Mouse (Mus musculus): ENCODE data around the gene Olfr173. TPM values are rescaled to one million over a fixed set of nuclear protein-coding genes. Genes with fewer than 3 reads are reported as not detected.

The Olfr173 gene
- not detected in 2 replicates for polyA plus RNA-seq (2012; rRNA removed)

DNA sequence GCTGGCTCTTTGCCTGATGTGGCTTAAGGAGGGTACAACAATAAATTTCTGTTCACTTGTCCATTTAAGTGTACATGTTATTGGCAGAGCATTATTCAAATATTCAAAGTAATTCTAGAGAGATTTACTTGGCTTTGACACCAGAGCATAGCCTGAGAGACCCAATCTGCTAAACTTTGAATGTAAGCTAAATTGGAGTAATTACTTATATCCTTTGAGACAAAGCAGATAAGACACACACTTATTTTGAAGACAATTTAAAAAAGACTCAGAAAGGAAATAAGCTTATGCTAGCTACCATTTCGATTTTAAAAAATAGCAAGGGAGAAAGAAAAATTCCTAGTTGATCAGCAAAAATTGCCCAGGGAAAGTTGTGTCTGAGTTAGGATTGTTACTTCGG, at the start of gene Olfr173:
Gene Olfr173 (minus strand): TSS at position 101 of the 400 bp plus-strand sequence.
- DNase-seq = no peak
- no peak for TF ChIP-seq POLR2A (IDR thresholded peaks at IDR 0.05; ENCODE audit: borderline replicate concordance, extremely low read depth, low read depth, low read length)
- TF ChIP-seq CTCF (IDR thresholded peaks at IDR 0.05; ENCODE audit: insufficient read depth, low read length) = no peak
- WGBS = 55% methylated on average over 2 of the region's 2 CpGs
- Histone ChIP-seq H3K4me1 (ENCODE audit: control insufficient read depth, insufficient read depth, low read length) (no peaks in the 10 kb centered on the region), H3K4me3 (replicated peaks; ENCODE audit: extremely low read depth, low read depth, low read length) (no peak within 1 kb of the TSS)

DNA sequence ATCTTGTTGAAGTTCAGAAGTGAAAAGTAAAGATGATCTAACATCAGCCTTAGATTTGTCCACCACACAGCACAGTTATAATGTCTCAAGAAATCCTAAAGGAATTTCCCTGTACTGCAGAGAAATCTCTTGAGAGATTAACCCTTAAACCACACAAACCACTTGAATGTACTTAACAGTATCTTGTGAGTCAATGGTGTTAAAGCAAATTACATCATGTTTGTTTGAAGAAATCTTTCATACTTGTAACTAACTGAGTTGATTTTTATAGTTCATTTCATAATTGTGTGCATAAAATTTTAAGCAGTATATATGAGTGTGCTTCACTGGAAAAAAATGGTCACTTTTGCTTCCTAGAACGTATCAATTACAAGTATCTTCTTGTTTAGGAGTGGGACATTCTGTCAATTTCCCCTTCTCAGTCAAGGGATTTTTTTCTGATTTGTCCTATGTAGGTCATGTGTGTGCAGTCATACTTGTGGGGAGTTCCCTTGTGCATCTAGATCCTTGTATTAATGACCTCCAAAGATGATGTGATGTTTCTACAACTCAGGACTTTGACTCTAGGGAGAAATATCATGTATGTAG, 26.8 kb upstream of the Olfr173 start, which contains the start of gene Olfr175-ps1:
Gene Olfr175-ps1 (minus strand): TSS at position 51 of the 588 bp plus-strand sequence.
- WGBS = 71% methylated on average over 1 of the region's 1 CpGs
- DNase-seq = no peak

DNA sequence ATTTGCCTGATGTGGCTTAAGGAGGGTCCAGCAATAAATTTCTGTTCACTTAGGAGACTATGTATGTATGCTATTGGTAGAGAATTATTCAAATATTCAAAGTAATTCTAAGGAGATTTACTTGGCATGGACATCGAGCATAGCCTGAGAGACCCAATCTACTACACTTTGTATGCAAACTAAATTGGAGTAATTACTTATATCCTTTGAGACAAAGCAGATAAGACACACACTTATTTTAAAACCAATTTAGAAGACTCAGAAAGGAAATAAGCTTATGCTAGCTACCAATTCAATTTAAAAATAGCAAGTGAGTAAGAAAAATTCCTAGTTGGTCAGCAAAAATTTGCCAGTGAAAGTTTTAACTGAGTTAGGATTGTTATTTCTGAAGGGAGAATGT, 37.0 kb downstream of the Olfr173 start, which contains the start of gene Olfr172:
Gene Olfr172 (minus strand): TSS at position 101 of the 400 bp plus-strand sequence.
- WGBS = 71% methylated on average over 1 of the region's 1 CpGs
- TF ChIP-seq CTCF (IDR thresholded peaks at IDR 0.05; ENCODE audit: insufficient read depth, low read length) = no peak
- TF ChIP-seq POLR2A (IDR thresholded peaks at IDR 0.05; ENCODE audit: borderline replicate concordance, extremely low read depth, low read depth, low read length) = no peak
- DNase-seq = no peak
- Histone ChIP-seq H3K4me1 (ENCODE audit: control insufficient read depth, insufficient read depth, low read length) (no peaks in the 10 kb centered on the region), H3K4me3 (replicated peaks; ENCODE audit: extremely low read depth, low read depth, low read length) (no peak within 1 kb of the TSS)

More for the DNA sequence above, 26.8 kb upstream of the Olfr173 start, which contains the start of gene Olfr175-ps1:
- no peaks in the 10 kb centered on the region for H3K4me1 ChIP-seq (ENCODE audit: control insufficient read depth, insufficient read depth, low read length)
- no peak within 1 kb of the TSS for H3K4me3 ChIP-seq (replicated peaks; ENCODE audit: extremely low read depth, low read depth, low read length)
- TF ChIP-seq CTCF (IDR thresholded peaks at IDR 0.05; ENCODE audit: insufficient read depth, low read length) (no peak), POLR2A (IDR thresholded peaks at IDR 0.05; ENCODE audit: borderline replicate concordance, extremely low read depth, low read depth, low read length) (no peak)

DNA sequence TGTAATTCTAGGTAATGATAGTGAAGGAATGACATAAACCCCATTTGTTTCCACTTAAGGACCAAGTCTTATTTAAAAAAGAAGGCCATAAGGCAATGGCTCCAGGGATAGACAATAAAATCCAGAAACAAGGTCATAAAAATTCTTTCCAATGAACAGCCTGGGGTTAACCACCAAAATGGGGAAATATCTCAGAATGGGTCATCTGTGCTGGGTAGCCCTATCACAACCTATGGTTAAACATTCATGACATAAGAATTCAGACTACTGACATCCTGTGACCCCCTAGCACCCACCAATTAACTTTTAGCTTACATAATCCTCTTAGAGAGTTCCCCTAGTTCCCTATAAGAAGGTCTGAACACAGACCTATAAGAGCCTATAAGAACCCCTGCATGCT, 43.9 kb downstream of the Olfr173 start:
- Histone ChIP-seq H3K4me3 (replicated peaks; ENCODE audit: extremely low read depth, low read depth, low read length) (no peak overlapping the region), H3K4me1 (ENCODE audit: control insufficient read depth, insufficient read depth, low read length) (no peaks in the 10 kb centered on the region)
- TF ChIP-seq POLR2A (IDR thresholded peaks at IDR 0.05; ENCODE audit: borderline replicate concordance, extremely low read depth, low read depth, low read length) (no peak), CTCF (IDR thresholded peaks at IDR 0.05; ENCODE audit: insufficient read depth, low read length) (no peak)
- no peak for DNase-seq

DNA sequence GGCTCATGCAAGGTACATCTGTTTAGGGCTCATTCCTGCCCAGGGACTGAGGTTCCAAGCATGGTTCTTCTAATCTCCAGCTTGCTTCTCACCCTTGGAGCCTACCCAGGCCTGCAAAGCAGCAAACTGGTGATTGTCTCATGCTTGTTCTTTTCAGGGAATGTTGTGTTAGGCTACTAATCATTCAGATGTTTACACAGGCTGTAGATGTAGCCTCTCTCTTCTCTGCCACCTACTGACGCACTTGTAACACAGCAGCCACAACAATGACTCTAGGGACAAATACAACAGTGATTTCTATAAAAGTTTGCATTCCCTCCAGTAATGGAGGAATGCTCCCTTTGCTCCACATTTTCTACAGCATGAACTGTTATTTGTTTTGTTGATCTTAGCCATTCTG, 48.8 kb downstream of the Olfr173 start:
- no peak for TF ChIP-seq POLR2A (IDR thresholded peaks at IDR 0.05; ENCODE audit: borderline replicate concordance, extremely low read depth, low read depth, low read length)
- TF ChIP-seq CTCF (IDR thresholded peaks at IDR 0.05; ENCODE audit: insufficient read depth, low read length) = 0 out of 2 replicates have a peak, but pooled peaks have one; percentile 6
- no peak for DNase-seq
- WGBS = 7% methylated on average over 1 of the region's 1 CpGs
- Histone ChIP-seq H3K4me1 (ENCODE audit: control insufficient read depth, insufficient read depth, low read length) (no peaks in the 10 kb centered on the region), H3K4me3 (replicated peaks; ENCODE audit: extremely low read depth, low read depth, low read length) (no peak overlapping the region)

DNA sequence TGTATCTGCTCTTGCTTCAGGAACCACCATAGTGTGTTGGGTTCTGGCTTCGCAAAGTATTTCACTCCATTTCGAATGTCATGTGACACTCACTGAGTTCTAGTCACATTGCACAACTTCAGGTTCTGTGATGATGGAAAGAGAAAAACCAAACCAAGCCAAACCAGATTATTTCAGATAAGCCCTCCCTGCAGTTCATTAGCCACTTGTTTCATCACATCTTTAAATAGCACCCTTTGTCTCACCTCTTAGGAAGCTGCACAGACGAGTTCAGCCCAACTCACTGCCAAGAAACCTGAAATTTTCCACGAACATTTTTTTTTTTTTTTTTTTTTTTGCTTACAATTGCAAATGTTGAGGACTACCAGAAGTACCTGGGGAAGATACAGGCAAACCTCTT, 53.4 kb downstream of the Olfr173 start:
- Histone ChIP-seq H3K4me3 (replicated peaks; ENCODE audit: extremely low read depth, low read depth, low read length) (no peak overlapping the region), H3K4me1 (ENCODE audit: control insufficient read depth, insufficient read depth, low read length) (no peaks in the 10 kb centered on the region)
- no peak for TF ChIP-seq POLR2A (IDR thresholded peaks at IDR 0.05; ENCODE audit: borderline replicate concordance, extremely low read depth, low read depth, low read length)
- no peak for TF ChIP-seq CTCF (IDR thresholded peaks at IDR 0.05; ENCODE audit: insufficient read depth, low read length)
- 54% methylated on average over 4 of the region's 4 CpGs for WGBS
- no peak for DNase-seq

Other genes with a start within 250 kb of the Olfr173 start
- not detected in 2 replicates for gene Gm813, start 183.3 kb downstream of the Olfr173 start, polyA plus RNA-seq (2012; rRNA removed)
- not detected in 2 replicates for gene E330017A01Rik, start 161.5 kb downstream of the Olfr173 start, polyA plus RNA-seq (2012; rRNA removed)
- gene Cpox, start 130.0 kb downstream of the Olfr173 start, polyA plus RNA-seq (2012; rRNA removed) = 11.5 and 12.3 TPM in 2 replicates
- 0.09 and 0.31 TPM in 2 replicates for gene Gpr15, start 81.2 kb downstream of the Olfr173 start, polyA plus RNA-seq (2012; rRNA removed)
- gene Cldnd1, start 72.4 kb downstream of the Olfr173 start, polyA plus RNA-seq (2012; rRNA removed) = 49.8 and 72.9 TPM in 2 replicates
- gene Olfr172, start 37.1 kb downstream of the Olfr173 start, polyA plus RNA-seq (2012; rRNA removed) = not detected in 2 replicates
- gene Olfr175-ps1, start 26.5 kb upstream of the Olfr173 start, polyA plus RNA-seq (2012; rRNA removed) = not detected in 2 replicates
- not detected in 2 replicates for gene Olfr177, start 74.5 kb upstream of the Olfr173 start, polyA plus RNA-seq (2012; rRNA removed)
- not detected in 2 replicates for gene Olfr178, start 91.8 kb upstream of the Olfr173 start, polyA plus RNA-seq (2012; rRNA removed)
- gene Olfr181, start 128.5 kb upstream of the Olfr173 start, polyA plus RNA-seq (2012; rRNA removed) = not detected in 2 replicates
- not detected in 2 replicates for gene Olfr180, start 129.1 kb upstream of the Olfr173 start, polyA plus RNA-seq (2012; rRNA removed)
- gene Olfr183, start 195.1 kb upstream of the Olfr173 start, polyA plus RNA-seq (2012; rRNA removed) = not detected in 2 replicates
- not detected in 2 replicates for gene Olfr186, start 230.0 kb upstream of the Olfr173 start, polyA plus RNA-seq (2012; rRNA removed)
- gene Olfr187, start 239.5 kb upstream of the Olfr173 start, polyA plus RNA-seq (2012; rRNA removed) = not detected in 2 replicates

All from lung, adult 2 months (tissue).